Mouse (Mus musculus) urinary bladder, postnatal 4 days (tissue): Measurements from ENCODE around the gene Abtb1.
A peak's percentile ranks its signal among the peaks of the same experiment; 100 is the strongest.

Experiments used
- DNase-seq, 2 experiments: peaks; one replicate each; pipeline ENCODE4 v3.0.0; 2021 to 2022; ENCODE audit warnings: low spot score in 2 of 2

Gene Abtb1

DNA sequence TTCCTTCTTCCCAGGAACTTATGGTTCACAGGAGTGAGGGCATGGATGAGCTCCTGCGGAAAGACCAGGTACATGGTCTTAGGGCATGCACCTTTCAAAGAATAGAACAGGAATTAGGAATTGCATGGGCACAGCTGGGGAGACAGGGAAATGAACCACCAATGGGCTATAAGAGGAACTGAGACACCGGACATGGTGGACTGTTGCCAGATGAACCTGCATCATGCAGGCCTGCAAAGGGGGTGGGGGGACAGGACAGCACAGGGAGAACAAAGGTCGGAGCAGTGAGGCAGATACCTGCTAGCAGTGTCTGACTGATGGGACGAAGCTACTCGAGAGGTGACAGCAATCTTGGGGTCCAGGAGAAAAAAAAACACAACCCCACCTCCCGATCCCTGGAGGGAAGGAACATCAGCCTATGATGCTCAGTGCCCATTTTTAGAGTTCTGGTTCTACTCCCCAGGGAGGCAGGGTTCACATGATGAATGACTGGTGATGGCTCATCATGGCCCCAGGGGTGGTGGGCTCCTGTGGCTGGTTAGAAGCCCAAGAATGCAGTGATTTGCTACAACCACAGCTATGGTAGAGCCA, 11.6 kb downstream of the Abtb1 start:
- DNase-seq: no peak

DNA sequence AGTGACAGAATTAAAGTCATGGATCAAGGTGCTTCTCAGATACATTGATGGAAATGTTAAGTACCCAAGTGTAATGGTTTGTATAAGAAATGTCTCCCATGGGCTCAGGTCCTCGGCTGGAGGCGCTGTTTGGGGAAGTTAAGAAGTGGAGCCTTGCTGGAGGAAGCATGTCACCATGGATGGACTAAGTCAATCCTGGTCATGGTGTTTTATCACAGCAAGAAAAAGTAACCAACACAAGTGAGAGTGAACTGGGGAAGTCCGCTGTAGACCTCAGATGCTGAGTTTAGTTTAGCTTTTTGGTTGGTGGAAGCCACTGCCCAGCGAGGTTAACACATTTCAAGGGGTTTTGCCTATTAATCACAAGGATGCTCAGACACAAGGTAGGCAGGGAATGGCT, 12.2 kb downstream of the Abtb1 start:
- no peak for DNase-seq

DNA sequence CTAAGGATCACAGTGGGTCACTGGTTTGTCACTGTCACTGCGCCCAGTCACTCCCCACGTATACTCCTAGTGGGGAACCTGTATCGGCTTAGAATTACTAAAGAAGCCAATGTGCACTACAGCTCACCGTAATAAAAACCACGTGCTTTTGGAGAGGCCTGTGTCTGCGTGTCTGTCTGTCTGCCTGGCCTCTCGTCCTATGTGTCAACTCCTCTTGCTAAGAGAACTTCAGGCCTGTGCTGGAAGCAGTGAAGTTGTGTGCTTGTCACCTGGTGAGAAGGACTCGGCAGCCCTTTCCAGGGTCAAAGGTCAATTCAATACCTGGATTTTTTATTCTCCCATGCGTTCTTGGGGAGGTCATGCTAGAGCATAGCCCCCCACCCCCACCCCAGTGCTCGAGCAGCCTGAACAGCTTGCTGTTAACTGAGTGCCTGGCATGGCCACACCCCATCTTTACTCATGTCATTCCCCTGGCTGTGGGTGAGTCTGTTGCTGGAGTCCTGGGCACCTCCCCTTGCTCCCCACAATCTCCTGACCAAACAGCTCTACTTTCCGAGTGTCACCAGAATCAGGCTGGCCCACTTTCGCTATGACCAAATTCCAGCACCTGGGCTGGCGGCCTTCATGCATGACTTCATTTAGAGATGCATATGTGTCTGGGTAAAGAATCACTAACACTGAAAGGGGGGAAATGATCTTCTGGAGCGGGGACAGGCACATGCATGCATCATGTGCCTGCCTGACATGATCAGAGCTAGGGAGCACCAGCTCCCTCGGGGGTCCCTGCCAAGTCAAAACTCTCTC, 13.4 kb downstream of the Abtb1 start:
- DNase-seq: no peak

DNA sequence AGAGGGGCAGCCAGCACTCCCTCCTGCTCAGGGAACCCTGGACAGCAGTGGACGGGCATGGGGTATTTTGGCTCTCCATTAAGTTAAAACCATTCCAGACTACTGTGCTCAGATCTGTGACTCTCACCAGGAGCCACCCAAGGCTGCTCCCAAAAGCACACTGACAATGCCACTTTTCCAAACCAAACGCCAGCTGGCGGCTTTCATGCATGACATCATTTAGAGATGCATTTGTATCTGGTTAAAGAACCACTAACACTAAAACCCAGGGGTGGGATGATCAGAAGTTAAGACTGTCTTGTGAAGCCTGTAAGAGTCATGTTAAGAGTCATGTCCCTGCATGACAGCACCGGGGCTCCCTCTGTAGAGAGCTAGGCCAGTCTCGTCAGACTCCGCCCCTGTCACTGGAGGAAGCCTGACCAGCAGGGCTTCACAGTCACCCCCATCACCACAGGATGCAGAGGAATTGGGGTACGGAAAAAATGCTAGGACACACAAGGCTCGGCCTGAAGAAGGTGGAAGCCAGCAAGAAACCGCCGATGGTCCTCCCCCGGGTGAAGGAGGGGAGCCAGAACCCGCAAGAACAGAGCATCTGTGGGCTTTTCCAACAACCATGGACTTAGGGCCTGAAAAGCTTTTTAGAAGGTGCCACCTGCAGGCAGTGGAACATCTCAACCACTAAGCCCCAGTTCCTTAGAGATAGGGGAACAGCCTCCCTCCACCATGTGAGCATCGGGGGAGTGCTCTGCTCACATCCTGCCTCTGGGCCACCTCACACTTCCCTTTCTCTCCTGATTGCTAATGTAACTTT, 14.2 kb downstream of the Abtb1 start:
- no peak for DNase-seq

DNA sequence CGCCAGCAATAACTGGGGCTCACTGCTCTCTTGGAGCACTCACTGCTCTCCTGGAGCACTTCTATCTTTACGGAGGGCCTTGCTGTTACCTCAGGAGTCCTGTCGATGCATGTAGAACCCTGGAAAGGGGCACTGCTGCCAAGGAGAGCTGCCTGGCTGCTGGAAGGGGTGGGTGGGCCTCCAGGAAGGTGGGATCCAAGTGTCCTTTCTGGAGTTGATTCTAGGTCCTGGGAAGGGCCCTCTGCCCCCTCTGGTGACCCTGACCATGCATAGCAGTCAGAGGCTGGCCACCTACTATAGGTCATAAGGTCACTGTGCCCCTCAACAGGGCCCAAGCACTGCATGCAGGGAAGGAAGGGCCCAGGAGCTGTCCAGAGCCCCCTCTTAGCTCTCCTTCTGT, 14.8 kb downstream of the Abtb1 start:
- DNase-seq: no peak

DNA sequence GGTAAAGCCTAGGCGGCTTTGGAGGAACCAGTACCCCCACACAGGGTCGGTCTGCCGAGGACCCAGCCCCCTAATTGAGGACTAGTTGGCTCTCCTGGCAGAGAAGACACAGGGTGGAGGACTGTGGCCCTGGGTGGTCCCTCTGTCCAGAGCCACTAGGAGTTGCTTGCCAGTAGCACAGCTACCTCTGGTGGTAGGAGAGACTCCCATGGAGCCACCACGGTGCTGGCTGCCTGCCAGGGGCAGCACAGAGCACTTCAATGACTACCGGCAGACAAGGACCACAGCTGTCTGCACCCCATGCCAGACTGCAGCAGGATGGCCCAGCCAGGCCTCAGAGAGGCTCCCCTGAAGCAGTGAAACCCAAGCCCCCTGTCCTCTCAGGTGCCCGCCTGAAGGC, 15.2 kb downstream of the Abtb1 start:
- peak; percentile 61 to 67 for DNase-seq

DNA sequence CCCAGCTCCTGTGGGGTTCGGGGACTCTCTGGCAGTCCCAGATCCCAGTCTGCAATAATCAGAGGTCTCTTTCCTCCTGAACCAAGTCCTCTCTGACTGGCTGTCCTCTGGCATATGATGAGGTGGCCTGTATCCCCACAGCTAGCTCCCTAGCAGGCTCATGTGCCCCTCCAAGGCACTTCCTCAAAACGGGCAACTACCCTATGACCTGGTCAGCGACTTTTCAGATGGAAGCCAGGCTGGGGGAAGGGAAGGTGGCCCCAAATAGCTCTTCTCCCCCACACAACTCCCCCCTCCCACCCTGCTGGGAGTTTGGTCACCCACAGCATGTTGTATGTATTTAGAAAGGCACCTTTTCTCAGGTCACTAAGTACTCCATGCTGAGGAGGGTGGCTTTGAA, 15.7 kb downstream of the Abtb1 start:
- no peak for DNase-seq

DNA sequence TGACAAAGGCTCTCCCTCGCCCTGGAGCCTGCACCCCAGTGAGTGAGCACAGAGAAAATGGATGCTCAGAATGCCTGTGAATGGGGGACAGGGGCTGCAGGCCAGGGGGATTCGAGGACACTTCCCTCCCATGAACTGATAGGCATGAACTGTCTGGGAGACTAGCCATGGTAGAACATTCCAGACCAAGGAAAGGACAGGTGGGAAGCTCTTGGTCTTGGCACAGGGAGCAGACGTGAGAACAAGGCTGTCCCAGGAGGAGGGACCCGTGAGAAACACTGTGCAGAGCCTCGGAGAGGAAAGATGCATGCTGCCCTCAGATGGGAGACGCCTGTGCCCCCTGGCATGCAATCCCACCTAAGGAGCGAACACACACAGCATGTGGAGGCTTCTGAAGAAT, 17.6 kb downstream of the Abtb1 start:
- no peak for DNase-seq

DNA sequence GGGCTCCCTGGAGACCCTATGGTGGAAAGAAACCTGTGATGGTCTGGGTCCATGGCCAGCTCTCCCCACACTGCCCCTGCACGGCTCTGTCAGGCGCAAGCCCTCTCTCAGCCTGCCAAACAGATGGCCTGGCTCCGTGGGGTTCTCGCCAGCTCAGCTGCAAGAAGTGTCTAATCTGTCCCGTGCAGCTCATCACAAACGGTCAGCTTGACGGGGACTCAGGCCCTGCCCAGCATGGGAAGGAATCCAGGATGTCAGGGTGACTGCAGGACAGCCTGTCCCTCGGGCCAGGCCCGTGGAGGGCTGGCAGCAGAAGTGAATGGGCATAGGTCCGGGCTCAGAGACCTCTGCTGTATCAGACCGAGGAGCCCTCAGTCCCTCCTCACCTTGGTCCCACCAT, 19.9 kb downstream of the Abtb1 start:
- no peak for DNase-seq

DNA sequence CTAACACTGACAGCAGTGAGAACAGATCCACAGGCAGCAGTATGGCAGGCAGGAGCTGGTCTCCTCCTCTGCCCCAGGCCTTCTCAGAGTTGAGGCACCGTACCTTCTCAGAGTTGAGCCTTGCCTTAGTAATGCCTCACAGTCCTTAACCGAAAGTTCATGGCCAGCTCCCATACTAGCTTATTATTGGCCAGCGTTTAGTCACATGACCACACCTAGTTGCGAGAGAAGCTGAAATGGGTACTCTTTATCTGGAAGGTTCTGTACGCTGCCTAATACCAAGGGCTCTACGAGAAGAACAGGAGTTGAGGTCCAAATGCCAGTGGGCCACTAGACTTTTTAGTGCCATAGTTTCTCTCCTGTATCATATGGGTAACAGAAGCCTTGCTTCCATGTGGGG, 20.5 kb downstream of the Abtb1 start:
- DNase-seq: no peak

GRCm38 (mm10) chr6:88820853-88821252, 20.9 kb downstream of the Abtb1 start:
- DNase-seq: no peak

DNA sequence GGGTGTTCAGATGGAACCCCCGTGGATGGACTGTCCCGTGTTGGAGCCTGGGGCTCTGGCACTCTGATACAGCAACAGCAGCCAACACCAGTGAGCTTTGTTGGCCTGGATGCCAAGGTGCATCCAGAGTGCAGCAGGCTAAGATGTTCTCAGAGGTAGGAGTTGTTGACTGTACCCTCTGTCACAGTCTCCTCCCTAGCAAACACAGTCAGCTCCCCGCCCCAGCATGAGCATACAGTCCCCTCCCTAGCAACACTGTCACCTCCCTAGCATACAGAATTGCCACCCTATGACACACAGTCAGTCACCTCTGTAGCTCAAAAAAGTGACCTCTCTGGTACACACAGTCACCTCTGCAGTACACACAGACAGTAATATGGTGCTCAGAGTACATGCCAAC, 24.9 kb downstream of the Abtb1 start:
- no peak for DNase-seq

GRCm38 (mm10) chr6:88815489-88815888, 26.3 kb downstream of the Abtb1 start:
- no peak for DNase-seq

DNA sequence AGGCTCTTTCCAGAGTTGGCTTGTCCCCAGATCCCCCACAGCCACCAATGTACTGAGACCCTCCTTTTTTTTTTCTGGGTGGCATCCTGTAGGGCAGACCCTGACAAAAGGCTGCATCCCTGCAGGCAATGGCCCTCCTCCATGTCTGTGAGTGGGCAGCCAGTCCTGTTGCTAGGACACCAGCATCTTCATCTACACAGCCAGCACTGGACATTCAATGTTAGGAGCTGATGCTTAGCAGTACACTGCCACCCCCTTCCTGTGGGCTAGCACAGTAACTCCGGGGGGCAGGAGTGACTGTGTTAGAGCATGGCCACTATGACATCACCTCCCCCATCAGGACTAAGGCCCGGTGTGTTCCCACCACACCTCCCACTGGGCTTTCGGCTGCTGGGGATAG, 26.7 kb downstream of the Abtb1 start:
- DNase-seq: no peak

DNA sequence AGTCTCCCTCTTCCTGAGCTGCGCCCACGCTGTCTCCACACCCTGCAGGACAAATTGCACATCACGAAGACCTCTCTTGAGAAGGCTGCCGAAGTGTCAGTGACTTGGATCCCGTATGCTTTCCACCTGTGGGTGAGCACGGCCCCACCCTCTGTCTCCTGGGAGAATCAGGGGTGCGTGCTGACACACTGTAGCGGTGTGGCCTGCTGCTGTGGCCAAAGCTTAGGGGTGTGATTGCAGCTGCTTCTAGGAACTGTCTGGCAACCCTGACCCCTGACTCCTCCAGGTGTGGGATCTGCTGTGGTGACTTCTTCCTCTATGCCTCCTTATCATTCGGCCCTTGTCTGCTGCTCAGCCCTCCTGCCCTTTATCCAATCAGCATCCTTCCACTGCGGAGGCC, 28.0 kb downstream of the Abtb1 start:
- no peak for DNase-seq

DNA sequence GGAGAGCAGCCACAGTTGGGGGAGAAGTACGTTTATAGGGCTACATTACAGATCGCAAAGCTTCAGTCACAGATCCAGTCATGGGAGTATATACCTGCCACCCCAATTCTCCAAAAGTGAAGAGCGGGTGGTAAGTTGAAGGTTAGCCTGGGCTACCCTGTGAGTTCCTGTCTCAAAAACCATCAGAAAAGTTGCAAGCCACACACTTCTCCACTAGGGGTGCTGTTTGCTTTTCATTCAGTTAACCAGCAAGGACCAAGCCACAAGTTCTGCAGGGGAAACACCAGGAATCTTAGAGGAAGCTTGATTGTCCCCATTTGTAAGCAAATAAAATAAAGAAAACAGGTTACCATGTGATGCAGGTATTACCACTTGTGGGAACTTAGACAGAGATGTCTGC, 28.9 kb downstream of the Abtb1 start:
- no peak for DNase-seq

DNA sequence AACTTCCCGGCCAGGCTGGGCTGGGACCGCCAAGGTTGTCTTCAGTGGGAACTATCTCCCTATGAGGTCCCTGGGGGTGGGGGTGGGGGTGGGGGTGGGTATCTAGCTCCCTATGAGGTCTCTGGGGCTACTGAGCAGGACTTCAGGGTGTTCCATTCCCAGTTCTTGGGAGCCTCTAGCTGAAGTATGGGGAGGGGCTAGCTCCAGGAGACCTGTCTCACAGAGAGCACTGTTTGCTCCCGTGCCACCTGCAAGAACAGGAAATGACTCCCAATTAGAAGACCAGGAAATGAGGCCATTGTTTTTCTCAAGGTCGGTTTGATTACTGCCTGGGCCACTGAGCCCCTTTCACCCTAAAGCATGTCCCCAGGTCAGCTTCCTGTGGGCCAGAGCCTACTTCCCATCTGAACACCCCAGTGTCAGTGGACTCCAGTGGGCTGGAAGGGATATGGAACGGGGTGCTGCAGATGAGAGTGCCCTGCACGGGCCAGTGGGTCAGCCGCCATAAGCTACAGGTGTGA, 29.8 kb downstream of the Abtb1 start:
- DNase-seq: no peak

DNA sequence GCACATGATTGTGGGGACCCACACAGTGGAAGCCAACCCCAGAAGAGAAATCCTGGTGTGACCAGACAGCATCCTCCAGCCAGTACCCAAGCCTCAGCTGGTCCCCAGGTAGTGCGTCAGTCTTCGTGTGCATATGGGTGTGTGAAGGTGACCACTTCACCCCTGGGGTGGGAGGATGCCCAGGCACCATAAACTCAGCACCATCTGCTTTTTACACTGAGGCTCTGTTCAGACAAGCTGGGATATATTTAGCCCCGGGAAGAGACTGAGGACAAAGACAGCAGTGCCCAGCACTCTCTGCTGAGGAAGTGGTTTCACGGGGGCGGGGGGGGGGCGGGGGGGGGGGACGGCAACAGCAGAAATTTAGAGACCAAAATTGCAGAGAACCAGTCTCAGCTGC, 30.4 kb downstream of the Abtb1 start:
- DNase-seq: no peak

GRCm38 (mm10) chr6:88810291-88810690, 31.5 kb downstream of the Abtb1 start:
- no peak for DNase-seq

DNA sequence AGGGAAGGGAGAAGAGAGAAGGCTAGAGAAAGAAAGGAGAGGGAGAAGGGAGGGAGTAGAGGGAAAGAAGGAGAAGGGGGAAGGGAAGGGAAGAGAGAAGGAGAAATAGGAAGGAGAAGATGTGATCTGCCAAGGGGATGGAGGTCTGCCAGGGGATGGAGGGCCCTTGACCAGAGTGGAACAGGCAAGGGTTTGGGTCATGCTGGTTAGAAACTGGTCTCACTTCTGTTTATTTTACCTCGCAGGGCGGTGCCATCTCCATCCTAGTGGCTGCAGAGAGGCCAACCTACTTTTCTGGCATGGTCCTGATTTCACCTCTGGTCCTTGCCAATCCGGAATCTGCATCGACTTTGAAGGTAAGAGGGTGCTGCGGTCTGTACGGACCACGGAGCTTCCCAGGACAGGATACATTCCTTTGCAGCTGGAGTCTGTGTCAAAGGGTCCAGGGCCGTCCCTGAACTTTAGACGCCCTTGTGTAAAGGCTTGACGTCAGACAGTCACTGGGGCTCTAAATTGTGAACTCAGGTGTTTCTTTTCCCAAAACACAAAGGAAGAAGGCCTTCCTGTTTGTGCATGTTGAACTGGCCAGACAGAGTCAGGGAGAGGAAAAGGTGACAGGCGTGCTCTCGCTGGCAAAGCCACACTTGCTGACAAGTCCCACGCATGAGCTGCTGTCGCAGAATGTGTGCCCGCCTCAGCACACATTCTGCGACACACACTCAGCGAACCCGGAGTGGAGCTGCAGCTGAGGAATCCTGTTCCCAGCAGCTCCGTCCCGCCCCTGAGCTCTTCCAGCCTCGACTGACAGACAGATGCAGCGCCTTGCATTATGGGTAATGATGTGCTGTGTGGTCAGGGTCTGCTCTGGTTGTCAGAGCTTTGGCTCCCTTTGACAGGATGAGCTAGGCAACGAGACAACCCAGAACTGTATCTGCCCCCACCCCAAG, 32.4 kb downstream of the Abtb1 start:
- no peak for DNase-seq

DNA sequence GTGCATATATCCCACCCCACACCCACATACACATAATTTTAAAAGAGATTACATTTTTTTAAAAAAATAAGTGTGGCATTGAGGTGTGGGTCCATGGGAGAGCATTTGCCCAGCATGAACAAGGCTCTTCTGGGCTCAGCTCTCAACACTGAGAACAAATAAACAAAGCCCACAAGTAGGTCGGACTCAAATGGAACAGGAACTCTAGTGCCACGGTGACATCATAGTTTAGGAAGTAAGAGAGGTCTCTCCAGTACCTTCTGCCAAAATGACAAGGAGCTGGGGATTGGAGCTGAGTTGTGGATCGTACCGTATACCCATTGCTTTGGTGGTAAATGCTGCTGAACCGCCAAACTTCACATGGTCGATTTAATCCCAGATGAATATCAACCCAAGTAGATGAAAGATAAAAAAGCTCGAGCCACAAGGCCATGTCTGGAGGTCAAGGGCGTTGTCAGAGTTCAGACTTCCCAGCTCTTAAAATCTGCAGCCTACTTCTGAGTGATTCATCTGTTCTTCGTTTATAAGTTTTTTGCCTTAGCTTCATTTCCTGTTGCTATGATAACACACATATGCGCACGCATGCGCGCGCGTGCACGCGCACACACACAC, 36.7 kb downstream of the Abtb1 start:
- no peak for DNase-seq
